Mouse (Mus musculus) midbrain, embryonic 12.5 days (tissue): ENCODE measurements around the gene Usp48. TPM values are rescaled to one million over a fixed set of nuclear protein-coding genes. Genes with fewer than 3 reads are reported as not detected.
A peak's percentile ranks its signal among the peaks of the same experiment; 100 is the strongest.

Experiments
- ATAC-seq: fragments of 200-750 bp; cut with Nextera tagmentation; 2 replicates; pipeline ENCODE4 v1.8.0; 2017; ENCODE audit warnings: low read depth, moderate TSS enrichment, moderate library complexity; ENCODE audit not compliant: low FRiP score
- H3K27ac ChIP-seq: fragments of 300-500 bp; sonication (generic); replicated peaks from 2 replicates; pipeline ENCODE4 v1.5.1; 2016; ENCODE audit warnings: mild to moderate bottlenecking
- H3K27me3 ChIP-seq: fragments of 300-500 bp; sonication (generic); 2 replicates; pipeline ENCODE4 v1.6.1; 2016; ENCODE audit warnings: mild to moderate bottlenecking
- H3K36me3 ChIP-seq: fragments of 300-500 bp; sonication (generic); 2 replicates; pipeline ENCODE4 v1.6.1; 2016
- H3K4me1 ChIP-seq: fragments of 300-500 bp; sonication (generic); 2 replicates; pipeline ENCODE4 v1.6.1; 2016
- H3K4me2 ChIP-seq: fragments of 300-500 bp; sonication (generic); replicated peaks from 2 replicates; pipeline ENCODE4 v1.6.1; 2016; ENCODE audit warnings: mild to moderate bottlenecking, moderate library complexity
- H3K4me3 ChIP-seq: fragments of 300-500 bp; sonication (generic); 2 replicates; pipeline ENCODE4 v1.5.1; 2016; ENCODE audit warnings: mild to moderate bottlenecking
- H3K9ac ChIP-seq: fragments of 300-500 bp; sonication (generic); replicated peaks from 2 replicates; pipeline ENCODE4 v1.6.1; 2016; ENCODE audit warnings: mild to moderate bottlenecking, moderate library complexity
- H3K9me3 ChIP-seq: fragments of 300-500 bp; sonication (generic); 2 replicates; pipeline ENCODE4 v1.6.1; 2016; ENCODE audit warnings: mild to moderate bottlenecking
- WGBS: fragments of 180-500 bp; shearing (Covaris S2); methylation state at CpG from one replicate; pipeline ENCODE4 v1.1.7; 2016; 5-methylcytosine and 5-hydroxymethylcytosine counted together
- polyA plus RNA-seq: library from polyadenylated mRNA; unstranded; fragments of >200 nt; fragmentation: Nextera tagmentation; extraction: Ambion mirVana; gene quantifications from 2 replicates; pipeline ENCODE4 v1.2.1, GENCODE M21; 2016

Gene Usp48
- 85.5 and 87.3 TPM in 2 replicates for polyA plus RNA-seq

GRCm38 (mm10) chr4:137593601-137594495 is at the start of gene Usp48:
Usp48 (plus strand) TSS chr4:137593755.
- H3K36me3 ChIP-seq, result no peaks in the 10 kb centered on the region
- H3K27ac ChIP-seq, result peak within 1 kb of the TSS; percentile 98
- peak within 1 kb of the TSS; percentile 93 for H3K9ac ChIP-seq
- under 1% methylated on average over 86 of the region's 92 CpGs for WGBS
- H3K4me3 ChIP-seq, result peak within 1 kb of the TSS; percentile 94
- peaks cover 26% of the 10 kb centered on the region for H3K4me1 ChIP-seq
- no peaks in the 10 kb centered on the region for H3K27me3 ChIP-seq
- peak within 1 kb of the TSS; percentile 75 for H3K4me2 ChIP-seq
- no peaks in the 10 kb centered on the region for H3K9me3 ChIP-seq
- peak; percentile 94 for ATAC-seq

GRCm38 (mm10) chr4:137545568-137545967 is 48.0 kb upstream of the Usp48 start:
- Histone ChIP-seq H3K9ac (no peak overlapping the region), H3K9me3 (no peaks in the 10 kb centered on the region), H3K27me3 (no peaks in the 10 kb centered on the region), H3K4me1 (no peaks in the 10 kb centered on the region), H3K27ac (no peak overlapping the region), H3K4me3 (no peak overlapping the region), H3K36me3 (peaks cover 11% of the 10 kb centered on the region; the same call in 1 of the 2 replicates), H3K4me2 (no peak overlapping the region)
- ATAC-seq, result no peak
- WGBS, result 94% methylated on average over 9 of the region's 9 CpGs

GRCm38 (mm10) chr4:137546003-137546525 is 47.5 kb upstream of the Usp48 start:
- H3K9ac ChIP-seq, result no peak overlapping the region
- WGBS, result 73% methylated on average over 5 of the region's 5 CpGs
- no peaks in the 10 kb centered on the region for H3K9me3 ChIP-seq
- peaks cover 14% of the 10 kb centered on the region; the same call in 1 of the 2 replicates for H3K36me3 ChIP-seq
- no peaks in the 10 kb centered on the region for H3K4me1 ChIP-seq
- no peak overlapping the region for H3K4me2 ChIP-seq
- no peak overlapping the region for H3K27ac ChIP-seq
- H3K27me3 ChIP-seq, result no peaks in the 10 kb centered on the region
- H3K4me3 ChIP-seq, result no peak overlapping the region
- no peak for ATAC-seq

GRCm38 (mm10) chr4:137553466-137553865 is 40.1 kb upstream of the Usp48 start:
- Histone ChIP-seq H3K4me2 (no peak overlapping the region), H3K4me1 (no peaks in the 10 kb centered on the region), H3K36me3 (peaks cover 28% of the 10 kb centered on the region; the same call in 1 of the 2 replicates), H3K27ac (no peak overlapping the region), H3K9me3 (no peaks in the 10 kb centered on the region), H3K4me3 (no peak overlapping the region), H3K27me3 (no peaks in the 10 kb centered on the region), H3K9ac (no peak overlapping the region)
- no peak for ATAC-seq
- WGBS, result 97% methylated on average over 17 of the region's 17 CpGs

GRCm38 (mm10) chr4:137556673-137557210 is 36.8 kb upstream of the Usp48 start:
- Histone ChIP-seq H3K4me1 (no peaks in the 10 kb centered on the region), H3K4me3 (no peak overlapping the region), H3K4me2 (no peak overlapping the region), H3K36me3 (peaks cover 22% of the 10 kb centered on the region; the same call in 1 of the 2 replicates), H3K27ac (no peak overlapping the region), H3K9ac (no peak overlapping the region), H3K27me3 (no peaks in the 10 kb centered on the region), H3K9me3 (no peaks in the 10 kb centered on the region)
- ATAC-seq, result no peak
- 89% methylated on average over 16 of the region's 16 CpGs for WGBS

- no peak for ATAC-seq
- no peaks in the 10 kb centered on the region for H3K9me3 ChIP-seq
- no peak overlapping the region for H3K27ac ChIP-seq
- no peak overlapping the region for H3K9ac ChIP-seq
- H3K36me3 ChIP-seq, result no peaks in the 10 kb centered on the region
- H3K27me3 ChIP-seq, result no peaks in the 10 kb centered on the region
- no peak overlapping the region for H3K4me3 ChIP-seq
- 80% methylated on average over 9 of the region's 9 CpGs for WGBS
- no peak overlapping the region for H3K4me2 ChIP-seq
- no peaks in the 10 kb centered on the region for H3K4me1 ChIP-seq
Measured at GRCm38 (mm10) chr4:137569873-137570272, 23.7 kb upstream of the Usp48 start.

GRCm38 (mm10) chr4:137574469-137574868 is 19.1 kb upstream of the Usp48 start, which contains the start of gene Ldlrad2:
Ldlrad2 (minus strand) TSS chr4:137574569.
- Histone ChIP-seq H3K4me1 (peaks cover 5% of the 10 kb centered on the region; the same call in 1 of the 2 replicates), H3K4me3 (no peak within 1 kb of the TSS), H3K4me2 (no peak within 1 kb of the TSS), H3K36me3 (no peaks in the 10 kb centered on the region), H3K9ac (no peak within 1 kb of the TSS), H3K9me3 (no peaks in the 10 kb centered on the region), H3K27me3 (peaks cover 20% of the 10 kb centered on the region), H3K27ac (no peak within 1 kb of the TSS)
- 87% methylated on average over 10 of the region's 10 CpGs for WGBS
- ATAC-seq, result no peak

GRCm38 (mm10) chr4:137577486-137577885 is 16.1 kb upstream of the Usp48 start:
- Histone ChIP-seq H3K27ac (no peak overlapping the region), H3K4me2 (no peak overlapping the region), H3K36me3 (no peaks in the 10 kb centered on the region), H3K9me3 (no peaks in the 10 kb centered on the region), H3K4me3 (no peak overlapping the region), H3K4me1 (peaks cover 11% of the 10 kb centered on the region), H3K27me3 (peaks cover 26% of the 10 kb centered on the region), H3K9ac (no peak overlapping the region)
- no peak for ATAC-seq
- WGBS, result 92% methylated on average over 12 of the region's 12 CpGs

GRCm38 (mm10) chr4:137578181-137578845 is 15.2 kb upstream of the Usp48 start:
- Histone ChIP-seq H3K4me2 (peak overlapping the region; percentile 67), H3K9ac (peak overlapping the region; percentile 39; the same call in 1 of the 2 replicates), H3K4me3 (peak overlapping the region; percentile 43), H3K36me3 (no peaks in the 10 kb centered on the region), H3K27me3 (peaks cover 26% of the 10 kb centered on the region), H3K4me1 (peaks cover 11% of the 10 kb centered on the region), H3K27ac (no peak overlapping the region), H3K9me3 (no peaks in the 10 kb centered on the region)
- WGBS, result 6% methylated on average over 39 of the region's 39 CpGs
- no peak for ATAC-seq

GRCm38 (mm10) chr4:137579789-137580188 is 13.8 kb upstream of the Usp48 start:
- Histone ChIP-seq H3K4me2 (no peak overlapping the region), H3K4me1 (peaks cover 11% of the 10 kb centered on the region), H3K9me3 (no peaks in the 10 kb centered on the region), H3K27ac (no peak overlapping the region), H3K4me3 (no peak overlapping the region), H3K27me3 (peaks cover 26% of the 10 kb centered on the region), H3K9ac (no peak overlapping the region), H3K36me3 (no peaks in the 10 kb centered on the region)
- 50% methylated on average over 4 of the region's 4 CpGs for WGBS
- ATAC-seq, result no peak

- no peak overlapping the region for H3K9ac ChIP-seq
- no peaks in the 10 kb centered on the region for H3K9me3 ChIP-seq
- ATAC-seq, result no peak
- no peak overlapping the region for H3K27ac ChIP-seq
- H3K27me3 ChIP-seq, result peaks cover 26% of the 10 kb centered on the region
- no peaks in the 10 kb centered on the region for H3K36me3 ChIP-seq
- no peak overlapping the region for H3K4me3 ChIP-seq
- H3K4me1 ChIP-seq, result peaks cover 11% of the 10 kb centered on the region
- 62% methylated on average over 2 of the region's 2 CpGs for WGBS
- no peak overlapping the region for H3K4me2 ChIP-seq
Measured at GRCm38 (mm10) chr4:137580299-137580698, 13.3 kb upstream of the Usp48 start.
